Mouse (Mus musculus): ENCODE measurements around the gene Cfap97d2.

The Cfap97d2 gene

GRCm38 (mm10) chr8:13687101-13687717 is 18.5 kb upstream of the Cfap97d2 start:
- peak; percentile 56 for DNase-seq (ENCODE audit: low read depth, low spot score)

- peak; percentile 53 for DNase-seq (ENCODE audit: low read depth, low spot score)
Measured at GRCm38 (mm10) chr8:13687941-13688340, 17.7 kb upstream of the Cfap97d2 start.

GRCm38 (mm10) chr8:13688461-13688860 is 17.2 kb upstream of the Cfap97d2 start:
- DNase-seq (ENCODE audit: low read depth, low spot score): no peak

GRCm38 (mm10) chr8:13689331-13689730 is 16.4 kb upstream of the Cfap97d2 start:
- no peak for DNase-seq (ENCODE audit: low read depth, low spot score)

GRCm38 (mm10) chr8:13692302-13693066 is 13.2 kb upstream of the Cfap97d2 start:
- DNase-seq (ENCODE audit: low read depth, low spot score): no peak

- no peak for DNase-seq (ENCODE audit: low read depth, low spot score)
Measured at GRCm38 (mm10) chr8:13694735-13695134, 11.0 kb upstream of the Cfap97d2 start.

GRCm38 (mm10) chr8:13695203-13695867 is 10.4 kb upstream of the Cfap97d2 start:
- no peak for DNase-seq (ENCODE audit: low read depth, low spot score)

- no peak for DNase-seq (ENCODE audit: low read depth, low spot score)
Measured at GRCm38 (mm10) chr8:13696157-13696556, 9.5 kb upstream of the Cfap97d2 start.

- no peak for DNase-seq (ENCODE audit: low read depth, low spot score)
Measured at GRCm38 (mm10) chr8:13697196-13697595, 8.5 kb upstream of the Cfap97d2 start.

- no peak for DNase-seq (ENCODE audit: low read depth, low spot score)
Measured at GRCm38 (mm10) chr8:13697681-13698080, 8.0 kb upstream of the Cfap97d2 start.

GRCm38 (mm10) chr8:13698281-13698680 is 7.4 kb upstream of the Cfap97d2 start:
- DNase-seq (ENCODE audit: low read depth, low spot score): no peak

- no peak for DNase-seq (ENCODE audit: low read depth, low spot score)
Measured at GRCm38 (mm10) chr8:13699323-13699949, 6.3 kb upstream of the Cfap97d2 start.

GRCm38 (mm10) chr8:13702755-13703154 is 2.9 kb upstream of the Cfap97d2 start:
- DNase-seq (ENCODE audit: low read depth, low spot score): no peak

- DNase-seq (ENCODE audit: low read depth, low spot score): no peak
Measured at GRCm38 (mm10) chr8:13703756-13704155, 1.9 kb upstream of the Cfap97d2 start.

GRCm38 (mm10) chr8:13704301-13704700 is 1.4 kb upstream of the Cfap97d2 start:
- DNase-seq (ENCODE audit: low read depth, low spot score): no peak

- no peak for DNase-seq (ENCODE audit: low read depth, low spot score)
Measured at GRCm38 (mm10) chr8:13706918-13707317, 1.2 kb downstream of the Cfap97d2 start.

GRCm38 (mm10) chr8:13708514-13708913 is 2.8 kb downstream of the Cfap97d2 start:
- no peak for DNase-seq (ENCODE audit: low read depth, low spot score)

GRCm38 (mm10) chr8:13718980-13719379 is 13.3 kb downstream of the Cfap97d2 start:
- DNase-seq (ENCODE audit: low read depth, low spot score): no peak

- DNase-seq (ENCODE audit: low read depth, low spot score): peak; percentile 83
Measured at GRCm38 (mm10) chr8:13725722-13726121, 20.0 kb downstream of the Cfap97d2 start.

- DNase-seq (ENCODE audit: low read depth, low spot score): no peak
Measured at GRCm38 (mm10) chr8:13727469-13728094, 21.9 kb downstream of the Cfap97d2 start.

GRCm38 (mm10) chr8:13740323-13740770 is 34.7 kb downstream of the Cfap97d2 start:
- peak; percentile 40 for DNase-seq (ENCODE audit: low read depth, low spot score)

All from CD4-positive, CD25-positive, alpha-beta regulatory T cell, adult 2 months (primary cell).